Mouse (Mus musculus): ENCODE measurements around the gene Retnla. TPM values are rescaled to one million over a fixed set of nuclear protein-coding genes. Genes with fewer than 3 reads are reported as not detected.

The Retnla gene
- total RNA-seq, 2 experiments from 2014 or later: not detected

Other genes starting within 250 kb of the Retnla start
- gene Trat1, start 70.5 kb upstream of the Retnla start, total RNA-seq (2015): 0.14 and 0.27 TPM in 2 replicates
- gene Trat1, start 70.5 kb upstream of the Retnla start, total RNA-seq (2017): 0.26 TPM in 1 of 2 replicates, not detected in the other
- not detected in 2 replicates for gene Retnlb, start 25.7 kb upstream of the Retnla start, total RNA-seq (2015)
- gene Retnlb, start 25.7 kb upstream of the Retnla start, total RNA-seq (2017): not detected in 2 replicates
- gene Retnlg, start 30.1 kb downstream of the Retnla start, total RNA-seq (2015): 4,075 and 4,871 TPM in 2 replicates
- 1,919 and 2,167 TPM in 2 replicates for gene Retnlg, start 30.1 kb downstream of the Retnla start, total RNA-seq (2017)
- gene Dzip3, start 151.6 kb downstream of the Retnla start, total RNA-seq (2015): 11.9 and 16.3 TPM in 2 replicates
- 10.5 and 17.2 TPM in 2 replicates for gene Dzip3, start 151.6 kb downstream of the Retnla start, total RNA-seq (2017)
- gene Cip2a, start 151.6 kb downstream of the Retnla start, total RNA-seq (2015): 87.9 and 102 TPM in 2 replicates
- 107 and 114 TPM in 2 replicates for gene Cip2a, start 151.6 kb downstream of the Retnla start, total RNA-seq (2017)
- gene Myh15, start 214.9 kb downstream of the Retnla start, total RNA-seq (2015): not detected in 2 replicates
- gene Myh15, start 214.9 kb downstream of the Retnla start, total RNA-seq (2017): not detected in 2 replicates